Mouse (Mus musculus) cerebellum, adult 2 months (tissue): Measurements from ENCODE around the gene Scamp1.

Experiments used
- CTCF ChIP-seq: fragments of 200-500 bp; IDR thresholded peaks from 2 replicates; pipeline ENCODE4 v1.5.1; 2011; ENCODE audit warnings: low read depth, mild to moderate bottlenecking, control low read depth, low read length, moderate library complexity, borderline replicate concordance; ENCODE audit not compliant: insufficient read depth
- POLR2A ChIP-seq: fragments of 200-500 bp; IDR thresholded peaks from 2 replicates; pipeline ENCODE4 v1.6.1; 2011; ENCODE audit warnings: low read length, control low read depth, borderline replicate concordance; ENCODE audit not compliant: insufficient read depth

GRCm38 (mm10) chr13:94250188-94250587 is 35.5 kb downstream of the Scamp1 start:
- TF ChIP-seq CTCF (no peak), POLR2A (no peak)
